Mouse (Mus musculus) liver, embryonic 16.5 days (tissue): ENCODE measurements at regions not wholly inside any gene's neighbourhood (a gene's known extent, or its start where the extent isn't known, plus 50 kb on each side); places are given as distances from the start of the nearest gene placed in this dataset.
A peak's percentile ranks its signal among the peaks of the same experiment; 100 is the strongest.

Experiments
- ATAC-seq: fragments of 200-750 bp; cut with Nextera tagmentation; 2 replicates; pipeline ENCODE4 v1.8.0; 2017; ENCODE audit warnings: low read depth, mild to moderate bottlenecking, moderate number of reproducible peaks, moderate library complexity
- H3K27ac ChIP-seq: fragments of 300-500 bp; sonication (generic); 2 replicates; pipeline ENCODE4 v1.5.1; 2014; ENCODE audit warnings: mild to moderate bottlenecking, low read length
- H3K27me3 ChIP-seq: fragments of 300-500 bp; sonication (generic); 2 replicates; pipeline ENCODE4 v1.6.1; 2014; ENCODE audit warnings: low read depth, low read length, mixed read lengths; ENCODE audit not compliant: control insufficient read depth, insufficient read depth
- H3K36me3 ChIP-seq: fragments of 300-500 bp; sonication (generic); 2 replicates; pipeline ENCODE4 v1.6.1; 2014; ENCODE audit warnings: mild to moderate bottlenecking; ENCODE audit not compliant: control insufficient read depth, insufficient read depth
- H3K4me1 ChIP-seq: fragments of 300-500 bp; sonication (generic); 2 replicates; pipeline ENCODE4 v1.6.1; 2014; ENCODE audit warnings: low read depth, low read length, mixed read lengths; ENCODE audit not compliant: control insufficient read depth
- H3K4me2 ChIP-seq: fragments of 300-500 bp; sonication (generic); 2 replicates; pipeline ENCODE4 v1.6.1; 2014; ENCODE audit warnings: low read depth, low read length, mixed read lengths
- H3K4me3 ChIP-seq: fragments of 300-500 bp; sonication (generic); 2 replicates; pipeline ENCODE4 v1.5.1; 2014; ENCODE audit warnings: low read depth, mild to moderate bottlenecking, low read length
- H3K9ac ChIP-seq: fragments of 300-500 bp; sonication (generic); 2 replicates; pipeline ENCODE4 v1.6.1; 2014; ENCODE audit warnings: low read depth, low read length
- H3K9me3 ChIP-seq: fragments of 300-500 bp; sonication (generic); replicated peaks from 2 replicates; pipeline ENCODE4 v1.6.1; 2016; ENCODE audit warnings: low read length; ENCODE audit not compliant: control insufficient read depth
- WGBS: fragments of 180-500 bp; shearing (Covaris S2); extraction: QIAGEN DNeasy Blood & Tissue Kit; methylation state at CpG from one replicate; pipeline ENCODE4 v1.1.7; 2014; ENCODE audit not compliant: insufficient replicate concordance; 5-methylcytosine and 5-hydroxymethylcytosine counted together

DNA sequence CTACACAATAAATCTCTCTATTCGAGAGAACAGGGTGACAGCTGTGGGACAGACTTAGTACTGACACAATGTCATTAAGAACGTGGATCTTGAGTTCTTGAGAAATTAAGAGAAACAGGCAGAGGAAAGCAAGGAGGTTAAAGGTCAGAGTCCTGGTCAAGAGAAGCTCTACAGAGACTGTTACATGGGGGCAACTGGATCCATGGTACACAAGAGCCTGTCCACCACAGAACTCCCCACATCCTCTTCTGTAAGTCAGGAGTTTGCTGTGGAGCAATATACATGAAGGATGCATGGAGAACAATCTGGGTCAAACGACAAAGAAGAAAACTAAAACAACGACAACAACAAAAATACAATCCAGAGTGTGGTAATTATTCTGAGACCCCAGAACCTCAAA is 155.8 kb downstream of the Lmo4 start:
- Histone ChIP-seq H3K27me3 (no peaks in the 10 kb centered on the region), H3K9me3 (no peaks in the 10 kb centered on the region), H3K27ac (no peak overlapping the region), H3K9ac (no peak overlapping the region), H3K36me3 (no peaks in the 10 kb centered on the region), H3K4me1 (no peaks in the 10 kb centered on the region), H3K4me3 (no peak overlapping the region), H3K4me2 (no peak overlapping the region)
- ATAC-seq = no peak
- WGBS = 52% methylated on average over 4 of the region's 4 CpGs

- no peak overlapping the region for H3K4me2 ChIP-seq
- H3K4me1 ChIP-seq = no peaks in the 10 kb centered on the region
- no peaks in the 10 kb centered on the region for H3K36me3 ChIP-seq
- no peaks in the 10 kb centered on the region for H3K27me3 ChIP-seq
- 61% methylated on average over 2 of the region's 2 CpGs for WGBS
- ATAC-seq = no peak
- no peak overlapping the region for H3K27ac ChIP-seq
- H3K4me3 ChIP-seq = no peak overlapping the region
- no peaks in the 10 kb centered on the region for H3K9me3 ChIP-seq
- no peak overlapping the region for H3K9ac ChIP-seq
Observed at GRCm38 (mm10) chr3:144044366-144044765, 160.7 kb downstream of the Lmo4 start.

GRCm38 (mm10) chr3:144041788-144042187 is 163.2 kb downstream of the Lmo4 start:
- ATAC-seq = peak; percentile 39; the same call in 1 of the 2 replicates
- H3K27ac ChIP-seq = no peak overlapping the region
- H3K9me3 ChIP-seq = no peaks in the 10 kb centered on the region
- no peak overlapping the region for H3K4me3 ChIP-seq
- 57% methylated on average over 5 of the region's 5 CpGs for WGBS
- H3K4me1 ChIP-seq = no peaks in the 10 kb centered on the region
- H3K36me3 ChIP-seq = no peaks in the 10 kb centered on the region
- no peaks in the 10 kb centered on the region for H3K27me3 ChIP-seq
- H3K4me2 ChIP-seq = no peak overlapping the region
- H3K9ac ChIP-seq = no peak overlapping the region

DNA sequence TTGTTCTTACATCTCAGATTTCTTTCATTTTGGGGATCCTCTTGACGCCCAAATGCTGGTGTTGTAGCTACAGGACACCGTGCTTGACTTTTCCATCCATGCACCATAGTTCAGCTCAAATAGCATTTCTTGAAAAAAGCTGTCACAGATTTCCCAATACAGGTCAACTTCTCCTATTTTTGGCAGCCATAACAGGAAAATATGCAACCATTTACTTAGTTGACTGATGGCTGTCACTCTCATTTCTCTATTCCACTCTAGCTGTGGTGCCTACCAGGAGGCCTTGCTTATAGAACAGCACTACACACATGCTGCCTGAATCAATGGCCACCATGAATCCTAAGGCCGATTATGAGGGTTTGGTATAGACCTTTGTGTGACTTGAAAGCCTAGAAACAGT is 165.5 kb downstream of the Lmo4 start:
- ATAC-seq = no peak
- Histone ChIP-seq H3K4me1 (no peaks in the 10 kb centered on the region), H3K27me3 (no peaks in the 10 kb centered on the region), H3K9ac (no peak overlapping the region), H3K4me3 (no peak overlapping the region), H3K36me3 (no peaks in the 10 kb centered on the region), H3K27ac (no peak overlapping the region; the same call in 1 of the 2 replicates), H3K4me2 (no peak overlapping the region), H3K9me3 (no peaks in the 10 kb centered on the region)
- 57% methylated on average over 3 of the region's 3 CpGs for WGBS

GRCm38 (mm10) chr3:144029611-144030010 is 175.4 kb downstream of the Lmo4 start:
- Histone ChIP-seq H3K4me3 (no peak overlapping the region), H3K9ac (no peak overlapping the region), H3K4me2 (no peak overlapping the region), H3K27me3 (no peaks in the 10 kb centered on the region), H3K27ac (no peak overlapping the region), H3K4me1 (no peaks in the 10 kb centered on the region), H3K9me3 (no peaks in the 10 kb centered on the region), H3K36me3 (no peaks in the 10 kb centered on the region)
- no peak for ATAC-seq
- WGBS = 75% methylated on average over 1 of the region's 1 CpGs

GRCm38 (mm10) chr3:144029121-144029520 is 175.9 kb downstream of the Lmo4 start:
- H3K4me3 ChIP-seq = no peak overlapping the region
- H3K4me1 ChIP-seq = no peaks in the 10 kb centered on the region
- H3K36me3 ChIP-seq = no peaks in the 10 kb centered on the region
- H3K27ac ChIP-seq = no peak overlapping the region
- no peaks in the 10 kb centered on the region for H3K9me3 ChIP-seq
- WGBS = 57% methylated on average over 3 of the region's 3 CpGs
- H3K4me2 ChIP-seq = no peak overlapping the region
- ATAC-seq = no peak
- no peaks in the 10 kb centered on the region for H3K27me3 ChIP-seq
- no peak overlapping the region for H3K9ac ChIP-seq

- Histone ChIP-seq H3K4me1 (no peaks in the 10 kb centered on the region), H3K27me3 (no peaks in the 10 kb centered on the region), H3K27ac (no peak overlapping the region), H3K9ac (no peak overlapping the region), H3K36me3 (no peaks in the 10 kb centered on the region), H3K4me3 (no peak overlapping the region), H3K9me3 (no peaks in the 10 kb centered on the region), H3K4me2 (no peak overlapping the region)
- 56% methylated on average over 6 of the region's 6 CpGs for WGBS
- ATAC-seq = no peak
Observed at GRCm38 (mm10) chr3:144027134-144027980, 177.7 kb downstream of the Lmo4 start.

DNA sequence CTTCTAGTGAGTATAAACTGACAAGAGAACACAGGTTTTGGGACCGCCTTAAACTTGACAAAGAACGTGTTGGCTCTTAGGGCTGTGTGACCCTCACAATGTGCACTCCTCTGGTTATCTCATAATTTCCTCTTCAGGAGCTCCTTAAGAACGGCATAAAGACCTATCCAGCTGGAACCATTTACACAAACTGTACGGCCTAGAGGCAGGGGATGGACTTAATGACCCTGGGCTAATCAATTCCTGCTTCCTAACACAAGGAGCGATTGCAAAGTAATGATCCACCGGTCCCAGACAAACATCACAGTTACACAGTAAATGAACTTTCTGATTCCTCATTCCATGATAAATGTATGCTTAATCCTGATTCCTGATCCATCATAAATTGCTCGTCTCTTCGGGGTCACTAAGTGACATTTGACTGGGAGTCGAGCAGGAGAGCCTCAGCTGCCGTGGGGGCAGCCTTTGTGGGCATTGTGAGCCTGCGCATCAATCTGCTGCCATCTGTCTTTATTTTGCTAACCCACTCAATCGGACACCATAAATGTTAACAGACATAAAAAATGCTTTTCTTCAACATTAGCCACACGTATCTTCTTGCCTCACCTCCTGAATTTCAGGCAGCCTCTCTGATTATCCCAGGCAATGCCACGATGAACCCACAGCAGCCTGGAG is 179.4 kb downstream of the Lmo4 start:
- no peaks in the 10 kb centered on the region for H3K9me3 ChIP-seq
- WGBS = 66% methylated on average over 14 of the region's 14 CpGs
- H3K27ac ChIP-seq = no peak overlapping the region

DNA sequence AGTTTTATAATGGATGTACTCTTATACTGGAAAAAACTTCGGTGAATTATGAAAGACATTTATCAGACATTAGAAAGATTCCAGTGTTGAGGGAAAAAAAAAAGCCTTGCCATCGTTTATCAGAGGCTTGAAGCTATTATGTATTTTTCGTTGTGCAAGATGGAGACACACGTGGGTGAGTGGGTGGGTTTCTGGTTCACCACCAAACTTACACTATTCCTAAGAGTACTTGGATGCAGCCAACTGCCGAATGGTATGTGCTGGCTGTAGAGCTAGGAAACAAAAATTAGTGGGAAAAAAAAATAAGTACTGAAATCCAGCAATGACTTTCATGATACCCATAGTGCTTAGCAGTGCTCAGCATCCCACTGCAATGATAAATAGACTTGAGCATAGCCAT is 180.8 kb downstream of the Lmo4 start:
- no peaks in the 10 kb centered on the region for H3K9me3 ChIP-seq
- ATAC-seq = no peak
- 58% methylated on average over 5 of the region's 5 CpGs for WGBS
- no peak overlapping the region for H3K27ac ChIP-seq
- H3K4me1 ChIP-seq = no peaks in the 10 kb centered on the region
- no peak overlapping the region for H3K4me3 ChIP-seq
- H3K27me3 ChIP-seq = no peaks in the 10 kb centered on the region
- no peak overlapping the region for H3K4me2 ChIP-seq
- H3K9ac ChIP-seq = no peak overlapping the region
- no peaks in the 10 kb centered on the region for H3K36me3 ChIP-seq

More for the DNA sequence above, 179.4 kb downstream of the Lmo4 start:
- Histone ChIP-seq H3K36me3 (no peaks in the 10 kb centered on the region), H3K4me1 (no peaks in the 10 kb centered on the region), H3K4me2 (no peak overlapping the region), H3K4me3 (no peak overlapping the region), H3K9ac (no peak overlapping the region), H3K27me3 (no peaks in the 10 kb centered on the region)
- no peak for ATAC-seq
